Mouse (Mus musculus) cerebellum, adult 11 months (tissue): Measurements from ENCODE around the gene Arhgef10l.
A peak's percentile ranks its signal among the peaks of the same experiment; 100 is the strongest.
"Not testable (repeated sequence)": the region's sequence is repeated elsewhere in the genome, so short reads cannot be mapped to it uniquely, and the experiment has no call there.

Experiments used
- DNase-seq: peaks from one replicate; pipeline ENCODE4 v3.0.0; 2022

Gene Arhgef10l

DNA sequence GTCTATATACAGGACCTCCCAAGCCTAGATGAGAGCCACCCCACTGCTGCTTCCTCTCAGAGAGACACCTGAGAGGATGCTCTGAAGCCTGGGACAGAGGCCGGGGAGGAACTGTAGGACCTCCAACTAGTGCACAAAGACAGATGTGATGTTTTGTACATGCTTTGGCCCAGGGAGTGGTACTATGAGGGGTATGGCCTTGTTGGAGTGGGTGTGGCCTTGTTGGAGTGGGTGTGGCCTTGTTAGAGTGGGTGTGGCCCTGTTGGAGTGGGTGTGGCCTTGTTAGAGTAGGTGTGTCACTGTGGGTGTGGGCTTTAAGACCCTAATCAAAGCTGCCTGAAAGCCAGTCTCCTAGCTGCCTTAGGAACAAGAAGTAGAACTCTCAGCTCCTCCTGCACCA is 101.4 kb downstream of the Arhgef10l start:
- DNase-seq: not testable (repeated sequence)

DNA sequence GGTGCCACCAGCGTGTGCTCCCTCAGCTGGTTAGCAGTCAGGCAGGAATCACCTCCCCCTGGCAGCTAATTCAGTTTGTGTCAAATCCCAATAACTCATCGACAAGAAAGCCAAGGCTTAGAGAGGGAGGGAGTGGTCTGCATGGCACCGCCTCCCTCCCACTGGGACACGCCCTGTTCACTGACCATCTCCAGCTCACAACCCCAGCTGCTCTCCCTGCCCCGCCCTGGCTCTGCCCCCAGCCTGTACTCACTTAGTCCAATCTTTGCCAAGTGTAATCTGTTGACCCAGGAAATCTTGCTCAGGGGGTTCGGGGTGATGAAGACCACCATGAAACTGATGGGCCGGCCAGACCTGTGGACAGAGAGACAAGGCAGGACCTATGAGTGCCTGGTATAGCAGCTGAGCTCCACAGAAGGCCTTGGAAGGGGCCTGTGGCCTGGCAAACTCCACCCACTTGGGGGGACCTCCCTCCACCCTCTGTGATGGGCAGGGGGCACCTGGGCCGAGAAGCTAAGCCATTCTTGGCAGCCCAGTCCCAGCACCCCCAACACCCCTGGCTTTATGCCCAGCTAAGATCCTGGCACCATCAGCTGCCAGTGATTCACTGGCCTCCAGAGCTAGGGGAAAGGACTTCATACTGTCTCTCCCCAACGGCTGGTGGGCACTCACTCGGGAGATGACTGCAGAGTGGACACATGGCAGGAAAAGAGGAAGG is 103.2 kb downstream of the Arhgef10l start:
- no peak for DNase-seq

DNA sequence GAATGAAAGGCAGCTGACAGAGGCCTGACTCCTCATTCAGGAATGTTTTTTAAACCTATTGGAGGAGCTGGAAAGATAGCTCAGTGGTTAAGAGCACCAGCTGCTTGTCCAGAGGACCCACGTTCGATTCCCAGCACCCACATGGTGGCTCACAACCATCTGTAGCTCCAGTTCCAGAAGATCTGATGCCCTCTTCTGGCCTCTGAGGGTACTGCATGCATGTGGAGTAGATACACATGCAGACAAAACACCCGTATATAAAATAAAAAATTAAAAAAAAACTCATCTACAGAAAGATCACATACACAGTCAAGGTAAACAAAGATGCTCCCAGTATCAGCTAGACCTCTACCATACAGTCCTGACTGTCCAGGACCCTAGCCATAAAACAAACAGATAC is 104.1 kb downstream of the Arhgef10l start:
- DNase-seq: no peak

DNA sequence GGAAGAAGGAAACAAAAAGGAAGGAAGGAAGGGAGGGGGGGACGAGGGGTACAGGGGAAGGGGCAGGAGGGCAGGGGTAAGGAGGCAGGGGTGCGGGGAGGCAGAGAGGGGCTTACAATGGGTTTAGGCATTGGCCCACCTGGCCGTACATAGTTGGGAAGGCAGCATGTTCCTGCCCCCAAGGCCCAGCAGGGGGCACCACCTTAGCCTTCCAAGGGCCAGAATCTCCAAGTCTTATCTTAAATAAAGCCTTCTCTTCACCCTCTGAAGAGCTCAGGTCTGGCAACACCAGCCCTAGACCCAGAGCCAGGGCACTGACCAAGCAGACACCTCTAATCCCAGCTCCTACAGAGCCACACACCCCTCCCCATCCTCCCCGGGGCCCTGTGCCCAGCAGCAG is 106.0 kb downstream of the Arhgef10l start:
- no peak for DNase-seq

DNA sequence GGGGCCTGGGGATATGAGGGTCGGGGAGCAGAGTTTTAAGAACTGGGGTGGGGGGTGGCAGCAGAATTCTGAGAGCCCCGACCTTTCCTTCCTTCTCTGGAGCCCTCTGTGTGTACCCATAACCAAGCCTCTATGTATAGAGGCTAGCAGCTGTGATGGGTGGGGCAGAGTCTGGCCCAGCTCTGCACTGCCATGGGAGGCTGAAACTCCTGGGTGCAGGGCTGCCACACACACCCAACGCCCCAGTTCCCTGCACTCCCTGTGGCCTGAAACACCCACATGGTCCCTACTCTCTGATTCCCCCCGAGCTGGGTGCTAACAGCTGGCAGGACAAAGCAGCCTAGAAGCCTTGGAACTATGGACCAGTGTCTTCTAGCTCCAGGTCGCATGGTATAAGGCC is 107.6 kb downstream of the Arhgef10l start:
- no peak for DNase-seq

DNA sequence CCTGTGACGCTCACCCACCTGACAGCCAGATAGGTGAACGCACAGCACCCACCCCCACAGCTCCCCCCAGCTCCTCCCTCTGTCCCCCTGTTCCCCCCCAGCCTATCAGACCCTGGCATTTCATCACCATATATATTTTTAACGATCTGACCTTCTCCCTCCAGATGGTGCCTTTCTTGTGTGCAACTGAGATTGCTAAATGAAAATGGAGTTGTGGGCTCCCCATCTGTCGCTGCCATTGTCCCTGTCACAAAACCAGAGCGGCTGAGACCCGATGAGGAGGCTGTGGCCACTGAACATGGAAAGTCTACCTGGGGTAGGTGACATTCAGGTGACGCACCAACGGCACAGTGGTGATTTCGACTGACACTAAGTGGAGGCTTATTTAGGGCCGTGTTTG is 109.3 kb downstream of the Arhgef10l start:
- DNase-seq: no peak

DNA sequence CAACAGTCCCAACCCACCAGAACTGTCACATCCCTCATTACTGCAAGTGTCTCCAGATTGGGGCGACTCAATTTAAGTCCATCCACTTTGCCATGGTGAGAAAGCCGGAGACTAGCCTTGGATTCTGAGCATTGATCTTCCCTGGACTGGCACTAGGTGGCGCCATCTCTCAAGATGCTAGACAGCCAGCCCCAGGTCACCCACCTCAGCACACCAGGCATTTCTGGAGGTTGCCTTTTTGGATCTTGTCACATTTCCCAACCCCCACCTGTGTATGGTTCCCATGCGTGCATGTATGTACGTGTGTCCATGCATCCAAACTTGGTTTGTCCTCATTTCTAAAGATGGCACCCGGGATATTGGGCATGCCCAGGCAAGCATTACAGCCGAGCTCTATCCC is 110.5 kb downstream of the Arhgef10l start:
- DNase-seq: peak; percentile 69

DNA sequence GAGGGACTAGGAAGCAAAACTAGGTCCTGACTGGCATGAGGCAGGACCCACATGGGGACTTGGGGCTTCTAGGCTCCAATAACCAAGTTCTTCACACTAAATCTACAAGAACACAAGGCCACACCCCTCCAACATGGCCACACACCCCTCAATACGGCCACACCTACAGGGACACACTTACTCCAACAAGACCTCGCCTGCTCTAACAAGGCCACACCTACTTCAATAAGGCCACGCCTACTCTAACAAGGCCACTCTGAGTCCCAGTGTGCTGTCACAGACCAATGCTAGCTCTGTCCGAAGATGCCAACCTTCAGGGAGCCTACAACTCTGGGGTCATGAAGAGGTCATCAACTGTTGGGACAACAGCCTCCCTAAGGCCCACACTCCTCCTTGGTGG is 111.3 kb downstream of the Arhgef10l start:
- DNase-seq: no peak

DNA sequence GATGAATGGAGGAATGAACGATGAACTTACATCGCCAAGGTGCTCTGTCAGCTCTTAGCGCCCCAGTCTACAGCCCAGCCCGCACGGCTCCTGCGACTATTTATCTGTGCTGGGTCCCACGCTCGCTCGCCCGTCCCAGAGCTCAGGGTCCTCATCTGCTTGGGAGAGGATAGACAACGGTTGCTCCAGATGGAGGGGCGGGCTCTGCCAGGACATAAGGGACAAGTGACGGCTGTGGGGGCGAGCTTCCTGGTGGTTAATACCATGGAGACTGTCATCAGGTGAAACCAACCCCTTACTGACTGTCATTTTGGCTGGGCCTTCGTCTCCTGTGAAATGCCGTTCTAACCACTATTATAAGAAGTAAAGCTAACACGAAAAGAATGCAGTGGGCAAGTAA is 114.0 kb downstream of the Arhgef10l start:
- DNase-seq: no peak

DNA sequence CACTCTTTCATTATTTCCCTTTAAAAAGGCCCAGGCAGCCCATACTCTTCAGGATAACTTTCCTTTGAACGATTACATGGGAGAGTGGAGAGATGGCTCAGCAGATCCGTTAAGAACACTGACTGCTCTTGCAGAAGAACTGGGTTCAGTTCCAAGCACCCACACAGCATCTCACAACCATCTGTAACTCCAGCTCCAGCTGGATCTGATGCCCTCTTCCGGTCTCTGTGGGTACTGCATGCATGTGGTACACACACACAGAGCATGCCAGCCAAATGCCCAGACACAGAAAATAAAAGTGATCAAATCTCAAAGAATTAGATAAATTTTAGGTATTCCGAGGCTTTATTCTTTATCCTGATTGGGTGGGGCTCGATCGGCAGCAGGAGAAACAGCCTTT is 115.1 kb downstream of the Arhgef10l start:
- no peak for DNase-seq

DNA sequence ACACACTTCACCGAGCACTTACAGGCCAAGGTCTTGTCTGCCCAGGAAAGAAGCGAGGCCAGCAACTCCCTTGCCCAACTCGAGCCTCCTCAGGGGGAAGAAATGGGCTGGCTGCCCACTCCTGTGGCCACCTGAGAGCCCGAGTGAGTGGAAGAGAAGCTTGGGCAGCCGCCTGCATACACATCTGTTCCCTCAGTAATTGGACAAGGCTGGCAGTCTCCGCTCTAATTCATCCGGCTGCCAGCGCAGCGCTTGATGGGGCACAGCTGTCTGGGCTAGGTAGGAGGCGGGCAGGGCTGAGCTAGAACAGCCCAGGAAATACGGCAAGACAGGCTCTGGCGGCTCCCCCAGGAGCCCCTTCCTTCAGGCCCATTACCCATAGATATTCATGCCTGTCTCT is 115.8 kb downstream of the Arhgef10l start:
- DNase-seq: no peak

DNA sequence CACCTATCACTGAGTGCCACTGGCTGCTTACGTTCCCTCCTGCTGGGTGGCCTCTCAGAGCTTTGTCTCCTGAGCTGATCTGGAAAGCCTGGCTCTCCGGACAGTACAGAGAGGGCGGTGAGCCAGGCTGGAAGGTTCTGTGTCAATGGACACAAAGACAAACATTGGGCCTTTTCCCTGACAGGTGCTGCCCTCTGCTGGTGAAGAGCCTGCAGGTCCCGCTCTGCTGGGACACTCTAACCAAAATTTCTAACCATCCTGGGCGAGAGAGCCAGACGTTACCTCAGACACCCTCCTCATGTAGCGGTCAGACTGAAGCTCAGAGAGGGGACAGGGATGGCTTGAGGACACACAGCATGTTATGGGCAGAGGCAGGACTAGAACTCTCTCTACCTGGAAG is 118.3 kb downstream of the Arhgef10l start:
- peak; percentile 81 for DNase-seq

DNA sequence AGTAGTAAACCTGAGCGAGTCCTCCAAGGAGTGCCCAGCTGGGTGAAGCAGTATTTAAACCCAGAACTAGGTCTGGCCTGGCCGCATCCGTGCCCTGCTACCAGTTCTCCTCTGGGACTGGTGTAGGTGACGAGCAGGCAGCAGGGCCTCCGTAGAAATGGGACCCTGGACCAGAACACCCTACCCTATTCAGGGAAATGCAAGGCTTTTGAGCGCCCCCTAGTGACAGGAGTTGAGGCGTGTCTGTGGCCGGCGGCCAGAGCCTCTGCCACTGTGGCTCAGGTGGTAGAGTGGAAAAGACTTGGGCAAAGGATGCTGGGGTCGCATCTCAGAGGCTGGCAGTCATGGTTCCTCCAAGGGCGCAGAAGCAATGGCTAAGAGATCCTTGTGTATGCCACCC is 126.7 kb downstream of the Arhgef10l start:
- peak; percentile 64 for DNase-seq

DNA sequence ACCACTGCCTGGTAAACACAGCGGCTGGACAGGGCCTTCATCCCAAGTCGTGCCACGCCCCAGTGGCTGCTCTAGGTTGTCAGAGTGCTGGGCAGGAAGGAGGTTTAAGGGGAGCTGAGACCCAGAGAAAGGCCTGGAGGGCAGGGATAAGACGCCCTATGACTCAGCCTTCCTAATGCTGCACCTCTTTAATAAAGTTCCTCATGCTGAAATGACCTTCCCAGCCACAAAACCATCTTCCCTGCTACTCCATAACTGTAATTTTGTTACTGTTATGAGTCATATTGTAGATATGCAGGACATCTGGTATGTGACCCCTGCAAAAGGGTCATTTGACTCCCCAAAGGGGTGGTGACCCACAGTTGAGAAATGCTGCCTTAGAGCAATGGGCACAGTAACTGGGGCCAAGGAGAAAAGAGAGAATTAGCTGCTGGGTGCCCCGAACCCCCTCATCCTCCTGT is 128.2 kb downstream of the Arhgef10l start:
- DNase-seq: no peak

DNA sequence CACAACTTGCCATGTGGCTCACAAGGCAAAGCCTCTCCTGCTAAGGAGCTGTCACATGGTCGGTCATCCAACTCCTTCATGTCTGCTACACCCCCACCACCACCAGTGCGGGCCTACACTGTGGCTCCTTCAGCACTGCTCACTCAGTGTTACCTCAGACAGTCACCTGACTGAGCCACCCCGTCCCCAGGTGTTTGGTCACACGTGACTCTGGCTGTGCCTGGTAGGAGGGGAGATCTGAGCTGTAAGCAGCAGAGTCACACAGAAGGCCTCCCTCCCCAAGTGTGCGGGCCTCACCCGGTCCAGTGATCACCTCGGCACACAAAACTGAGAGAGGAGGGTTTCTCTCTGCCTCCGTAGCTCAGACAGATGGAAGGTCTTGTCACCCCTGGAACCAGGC is 130.5 kb downstream of the Arhgef10l start:
- DNase-seq: no peak

DNA sequence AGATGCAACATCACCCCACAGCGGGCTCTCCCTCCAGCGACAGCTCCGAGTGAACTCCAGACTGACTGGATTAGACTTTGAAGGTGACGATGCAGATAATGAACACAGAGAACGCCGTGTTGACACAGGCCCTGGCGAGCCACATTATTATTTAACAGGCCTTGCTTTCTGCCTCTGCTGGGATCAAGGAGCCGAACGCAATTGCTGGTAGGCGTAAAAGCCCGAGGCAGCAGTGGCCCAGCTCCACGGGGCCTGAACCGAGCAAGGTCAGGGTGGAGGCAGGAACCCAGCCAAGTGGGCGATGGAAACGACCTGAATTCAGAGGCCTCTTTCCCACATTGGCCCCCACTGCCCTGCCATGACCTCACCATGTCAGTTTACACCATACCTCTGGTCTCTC is 133.5 kb downstream of the Arhgef10l start:
- no peak for DNase-seq

DNA sequence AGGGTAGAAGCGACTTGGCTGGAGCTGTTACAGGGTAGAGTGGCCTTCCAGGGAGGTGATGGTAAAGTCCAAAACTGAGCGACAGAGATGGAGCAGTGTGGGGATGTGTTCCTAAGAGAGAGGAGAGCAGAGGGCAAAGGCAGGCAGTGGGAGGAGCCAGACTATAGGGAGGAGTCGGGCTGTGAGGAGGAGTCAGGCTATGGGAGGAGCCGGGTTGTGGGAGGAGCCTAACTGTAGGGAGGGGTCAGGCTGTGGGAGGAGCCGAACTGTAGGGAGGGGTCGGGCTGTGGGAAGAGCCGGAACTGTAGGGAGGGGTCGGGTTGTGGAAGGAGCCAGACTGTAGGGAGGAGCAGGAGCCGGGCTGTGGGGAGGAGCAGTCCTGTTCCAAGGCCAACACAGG is 134.8 kb downstream of the Arhgef10l start:
- DNase-seq: no peak

DNA sequence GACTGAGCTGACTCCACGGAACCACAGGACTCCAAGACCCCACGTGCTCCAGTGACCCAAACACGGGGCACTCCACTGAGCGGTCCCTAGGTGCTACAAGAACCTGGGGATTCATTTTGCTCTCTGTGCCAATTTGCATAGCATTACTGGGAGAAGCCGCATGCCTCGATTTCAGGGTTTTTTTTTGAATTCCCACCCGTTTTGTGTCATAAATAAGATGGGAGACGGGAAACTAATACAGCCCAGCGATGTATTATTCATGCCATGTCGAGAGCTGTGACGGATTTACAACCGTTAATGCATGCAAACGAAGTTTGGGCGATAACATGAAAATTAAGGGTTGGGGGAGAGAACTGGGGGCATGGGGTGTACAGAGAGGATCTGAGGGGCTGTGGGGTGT is 136.1 kb downstream of the Arhgef10l start:
- no peak for DNase-seq

DNA sequence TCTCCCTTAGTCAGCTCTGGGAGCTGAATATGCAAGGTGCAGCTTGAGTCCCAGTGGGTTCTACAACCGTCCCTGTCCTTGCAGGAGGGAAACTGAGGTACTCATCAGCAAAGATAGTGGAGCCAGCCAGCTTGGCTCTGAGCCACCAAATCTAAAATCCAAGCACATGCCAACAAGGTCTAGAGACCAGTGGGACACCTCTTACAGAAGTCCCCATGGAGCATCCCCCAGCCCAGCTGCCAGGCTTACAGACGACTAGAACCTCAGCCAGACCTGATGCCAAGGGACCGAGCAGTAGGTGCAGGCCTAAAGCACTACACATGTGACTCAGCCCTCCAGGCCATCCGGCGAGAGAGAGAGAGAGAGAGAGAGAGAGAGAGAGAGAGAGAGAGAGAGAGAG is 137.4 kb downstream of the Arhgef10l start:
- no peak for DNase-seq

DNA sequence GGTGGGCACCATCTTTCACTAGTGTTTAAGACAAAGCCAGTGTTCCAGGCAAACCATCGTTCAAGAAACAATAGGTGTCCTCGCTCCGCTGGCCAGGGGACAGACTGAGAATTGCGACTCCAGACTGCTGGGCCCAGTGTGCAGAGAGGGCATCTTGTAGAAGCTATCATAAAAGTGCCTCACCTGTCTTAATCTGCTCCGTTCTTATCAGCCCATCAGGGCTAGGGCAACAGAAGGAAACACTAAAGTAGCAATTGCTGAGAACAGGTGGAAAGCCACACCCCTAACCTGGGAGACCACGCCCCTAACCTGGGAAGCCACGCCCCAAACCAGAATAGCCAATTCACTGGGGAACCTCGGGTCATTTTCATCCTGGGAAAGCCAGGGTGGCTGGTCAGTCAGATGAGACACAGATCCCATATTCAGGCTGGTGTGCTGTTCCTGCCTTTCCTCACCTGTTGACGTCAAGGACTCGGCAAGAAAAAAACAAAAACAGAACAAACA is 140.1 kb downstream of the Arhgef10l start:
- no peak for DNase-seq

DNA sequence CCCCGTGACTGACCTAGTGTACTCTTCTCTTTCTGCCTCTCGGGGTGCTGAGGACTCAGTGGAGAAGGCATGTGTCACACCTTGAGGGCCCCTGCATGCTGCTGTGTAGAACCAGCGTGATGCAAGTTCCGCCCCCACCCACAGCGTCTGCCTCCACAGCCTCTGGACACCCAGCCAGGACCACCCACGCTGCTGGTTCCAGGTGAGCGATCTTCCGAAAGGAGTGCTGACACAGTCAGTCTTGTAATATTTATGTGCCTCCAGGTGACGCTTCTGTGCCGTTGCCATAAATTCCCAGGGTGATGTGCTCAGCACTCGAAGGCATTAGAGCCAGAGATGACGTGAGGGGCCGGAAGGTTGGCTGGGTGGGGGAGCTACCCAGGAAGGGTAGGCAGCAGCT is 140.9 kb downstream of the Arhgef10l start:
- DNase-seq: no peak

DNA sequence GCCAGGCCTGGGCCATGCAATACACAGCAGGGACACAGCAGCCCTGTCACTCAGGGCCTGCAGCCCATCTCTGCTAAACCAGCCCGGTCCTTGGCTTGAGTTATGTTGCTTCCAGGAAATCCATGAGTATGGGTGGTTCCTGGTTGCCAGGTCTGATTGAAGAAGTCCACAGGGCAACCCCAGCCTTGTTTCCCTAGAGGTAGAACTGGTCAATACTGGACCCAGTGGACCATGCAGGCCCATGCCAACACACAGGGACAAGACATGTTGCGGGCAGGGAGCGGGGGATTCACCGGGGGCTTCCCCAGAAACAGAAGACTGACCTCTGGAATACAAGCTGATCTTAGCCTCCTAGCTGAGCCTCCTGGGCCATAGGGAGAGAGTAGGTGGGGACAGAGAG is 142.9 kb downstream of the Arhgef10l start:
- no peak for DNase-seq

DNA sequence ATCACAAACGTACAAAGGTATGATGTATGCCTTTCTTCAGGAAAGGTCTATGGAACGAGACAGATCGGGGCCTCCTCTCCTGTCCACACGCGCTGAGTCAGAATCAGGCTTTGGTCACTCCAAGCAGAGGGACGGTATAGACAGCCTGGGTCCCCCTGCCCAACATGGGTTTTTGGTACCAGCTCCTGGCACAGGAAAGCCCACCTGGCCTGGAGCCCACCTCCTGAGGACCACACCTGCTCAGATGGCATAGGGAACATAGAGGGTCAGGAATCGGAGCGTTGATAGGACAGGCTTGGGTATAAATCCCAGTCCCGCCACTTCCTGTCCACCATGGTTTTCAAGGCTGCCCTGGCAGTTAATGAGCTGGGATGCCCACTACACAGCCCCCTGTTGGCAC is 145.1 kb downstream of the Arhgef10l start:
- no peak for DNase-seq

DNA sequence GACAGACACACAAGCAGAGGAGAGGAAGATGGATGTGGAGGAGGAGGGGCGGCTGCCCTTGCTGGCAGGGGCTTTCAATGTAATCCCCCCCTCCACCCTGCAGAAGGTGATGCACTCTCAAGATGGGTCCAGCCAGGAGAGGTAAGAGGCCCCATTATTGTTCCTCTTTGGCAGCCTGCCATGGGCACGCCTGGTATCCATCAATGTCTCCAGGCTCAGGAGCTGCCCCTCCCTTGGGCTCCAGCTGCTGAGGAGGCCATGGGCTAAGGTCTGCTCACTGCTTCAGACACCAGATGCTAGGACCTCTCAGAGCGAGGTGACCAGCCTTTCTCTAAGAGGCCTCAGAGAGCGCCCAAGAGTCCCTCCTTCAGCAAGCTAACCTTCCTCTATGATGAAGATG is 152.0 kb downstream of the Arhgef10l start:
- DNase-seq: no peak

DNA sequence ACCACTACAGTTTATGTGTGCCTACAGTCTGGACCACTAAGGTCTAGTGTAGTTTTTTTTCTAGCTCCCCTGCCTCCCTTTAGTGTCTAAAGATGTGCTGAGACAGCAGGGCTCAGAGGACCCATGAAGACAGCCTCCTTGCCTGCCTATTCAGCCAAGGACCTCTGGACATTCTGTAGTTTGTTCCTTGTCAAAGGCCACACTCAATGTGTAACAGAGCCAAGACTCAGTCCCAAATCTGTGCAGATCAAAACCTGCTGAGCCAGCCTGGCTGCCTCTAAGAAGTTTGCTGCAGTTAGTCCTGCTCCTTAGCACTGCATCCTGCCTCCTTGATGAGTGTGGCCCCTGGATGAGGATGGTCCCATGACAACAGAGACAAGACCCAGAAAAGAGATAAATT is 156.0 kb downstream of the Arhgef10l start:
- DNase-seq: no peak
